Mouse (Mus musculus) embryonic facial prominence, embryonic 11.5 days (tissue): ENCODE data around the gene Frmd7. TPM values are rescaled to one million over a fixed set of nuclear protein-coding genes. Genes with fewer than 3 reads are reported as not detected.

Experiments
- ATAC-seq: fragments of 200-750 bp; cut with Nextera tagmentation; replicated peaks from 2 replicates; pipeline ENCODE4 v1.8.0; 2017; ENCODE audit warnings: low read depth; ENCODE audit not compliant: insufficient number of reproducible peaks, low FRiP score, low TSS enrichment
- DNase-seq: peaks from one replicate; pipeline ENCODE4 v3.0.0-alpha.2; 2015; ENCODE audit warnings: low spot score
- H3K27ac ChIP-seq: fragments of 300-500 bp; sonication (generic); replicated peaks from 2 replicates; pipeline ENCODE4 v1.5.1; 2014; ENCODE audit warnings: mild to moderate bottlenecking, low read depth, low read length, control low read depth
- H3K27me3 ChIP-seq: fragments of 300-500 bp; sonication (generic); 2 replicates; pipeline ENCODE4 v1.6.1; 2014; ENCODE audit warnings: mild to moderate bottlenecking, low read length, moderate library complexity, mixed read lengths; ENCODE audit not compliant: control insufficient read depth, insufficient read depth
- H3K36me3 ChIP-seq: fragments of 300-500 bp; sonication (generic); replicated peaks from 2 replicates; pipeline ENCODE4 v1.6.1; 2014; ENCODE audit warnings: low read depth, mild to moderate bottlenecking, low read length, moderate library complexity, mixed read lengths; ENCODE audit not compliant: control insufficient read depth, insufficient read depth
- H3K4me1 ChIP-seq: fragments of 300-500 bp; sonication (generic); 2 replicates; pipeline ENCODE4 v1.6.1; 2014; ENCODE audit warnings: low read length, mixed read lengths; ENCODE audit not compliant: control insufficient read depth, insufficient read depth
- H3K4me2 ChIP-seq: fragments of 300-500 bp; sonication (generic); 2 replicates; pipeline ENCODE4 v1.6.1; 2014; ENCODE audit warnings: low read depth, mild to moderate bottlenecking, control low read depth, low read length, moderate library complexity
- H3K4me3 ChIP-seq: fragments of 300-500 bp; sonication (generic); 2 replicates; pipeline ENCODE4 v1.5.1; 2014; ENCODE audit warnings: low read depth, low read length, control low read depth
- H3K9ac ChIP-seq: fragments of 300-500 bp; sonication (generic); replicated peaks from 2 replicates; pipeline ENCODE4 v1.6.1; 2014; ENCODE audit warnings: mild to moderate bottlenecking, control low read depth, low read length
- H3K9me3 ChIP-seq: fragments of 300-500 bp; sonication (generic); replicated peaks from 2 replicates; pipeline ENCODE4 v1.6.1; 2016; ENCODE audit warnings: mild to moderate bottlenecking, low read length, inconsistent platforms, mixed read lengths; ENCODE audit not compliant: control insufficient read depth
- WGBS: fragments of 180-500 bp; shearing (Covaris S2); extraction: QIAGEN DNeasy Blood & Tissue Kit; methylation state at CpG from one replicate; pipeline ENCODE4 v1.1.7; 2014; 5-methylcytosine and 5-hydroxymethylcytosine counted together
- polyA plus RNA-seq: library from polyadenylated mRNA; unstranded; fragments of >200 nt; fragmentation: Nextera tagmentation; extraction: Ambion mirVana; gene quantifications from 2 replicates; pipeline ENCODE4 v1.2.1, GENCODE M21; 2014

The Frmd7 gene
- polyA plus RNA-seq, result not detected in 2 replicates

- Histone ChIP-seq H3K27ac (no peak within 1 kb of the TSS), H3K36me3 (no peaks in the 10 kb centered on the region), H3K9ac (no peak within 1 kb of the TSS), H3K4me2 (no peak within 1 kb of the TSS), H3K4me3 (no peak within 1 kb of the TSS), H3K4me1 (no peaks in the 10 kb centered on the region), H3K27me3 (no peaks in the 10 kb centered on the region), H3K9me3 (no peaks in the 10 kb centered on the region)
- DNase-seq (no peak), ATAC-seq (no peak)
- 65% methylated on average over 14 of the region's 14 CpGs for WGBS
These were observed at the start of gene Frmd7 for GRCm38 (mm10) chrX:50942610-50943009. Gene Frmd7 (minus strand): TSS chrX:50942710.

- Histone ChIP-seq H3K4me1 (no peaks in the 10 kb centered on the region), H3K9ac (no peak overlapping the region), H3K4me3 (no peak overlapping the region), H3K4me2 (no peak overlapping the region), H3K27ac (no peak overlapping the region), H3K9me3 (no peaks in the 10 kb centered on the region), H3K27me3 (no peaks in the 10 kb centered on the region), H3K36me3 (no peaks in the 10 kb centered on the region)
- ATAC-seq (no peak), DNase-seq (no peak)
- 81% methylated on average over 5 of the region's 5 CpGs for WGBS
These were observed 48.8 kb upstream of the Frmd7 start for GRCm38 (mm10) chrX:50991324-50991723.

DNA sequence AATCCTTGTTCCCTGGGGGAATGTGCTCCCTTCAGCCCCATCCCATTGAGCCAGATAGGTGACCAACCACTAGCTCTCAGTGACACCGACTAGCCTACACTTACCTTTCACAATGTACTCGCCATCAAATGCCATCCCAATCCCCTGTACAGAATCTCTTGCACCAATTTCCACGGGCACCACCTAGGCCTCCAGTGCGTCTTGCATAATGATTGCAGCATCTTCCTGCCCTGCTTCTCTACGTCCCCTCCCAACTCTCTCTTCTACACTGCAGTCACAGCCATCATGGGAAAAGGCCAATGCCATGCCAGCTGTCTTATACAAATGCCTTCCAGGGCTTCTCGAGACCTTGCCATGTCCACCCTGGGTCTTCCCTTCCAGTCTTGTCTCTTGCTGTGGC, 47.4 kb upstream of the Frmd7 start:
- no peak for ATAC-seq
- Histone ChIP-seq H3K9ac (no peak overlapping the region), H3K4me1 (no peaks in the 10 kb centered on the region), H3K27me3 (no peaks in the 10 kb centered on the region), H3K36me3 (no peaks in the 10 kb centered on the region), H3K9me3 (no peaks in the 10 kb centered on the region), H3K27ac (no peak overlapping the region), H3K4me2 (no peak overlapping the region), H3K4me3 (no peak overlapping the region)
- 88% methylated on average over 6 of the region's 6 CpGs for WGBS
- DNase-seq, result no peak

- ATAC-seq, result no peak
- Histone ChIP-seq H3K27me3 (no peaks in the 10 kb centered on the region), H3K9me3 (no peaks in the 10 kb centered on the region), H3K36me3 (no peaks in the 10 kb centered on the region), H3K4me1 (no peaks in the 10 kb centered on the region), H3K4me2 (no peak overlapping the region), H3K9ac (no peak overlapping the region), H3K27ac (no peak overlapping the region), H3K4me3 (no peak overlapping the region)
- WGBS, result 47% methylated on average over 1 of the region's 1 CpGs
- DNase-seq, result no peak
These were observed 46.1 kb upstream of the Frmd7 start for GRCm38 (mm10) chrX:50988581-50988980.

- H3K36me3 ChIP-seq, result no peaks in the 10 kb centered on the region
- H3K4me3 ChIP-seq, result no peak overlapping the region
- no peak overlapping the region for H3K9ac ChIP-seq
- no peak overlapping the region for H3K27ac ChIP-seq
- ATAC-seq (no peak), DNase-seq (no peak)
- 83% methylated on average over 2 of the region's 2 CpGs for WGBS
- H3K4me1 ChIP-seq, result no peaks in the 10 kb centered on the region
- H3K27me3 ChIP-seq, result no peaks in the 10 kb centered on the region
- H3K4me2 ChIP-seq, result no peak overlapping the region
- H3K9me3 ChIP-seq, result no peaks in the 10 kb centered on the region
These were observed 35.9 kb upstream of the Frmd7 start for GRCm38 (mm10) chrX:50978428-50978827.

DNA sequence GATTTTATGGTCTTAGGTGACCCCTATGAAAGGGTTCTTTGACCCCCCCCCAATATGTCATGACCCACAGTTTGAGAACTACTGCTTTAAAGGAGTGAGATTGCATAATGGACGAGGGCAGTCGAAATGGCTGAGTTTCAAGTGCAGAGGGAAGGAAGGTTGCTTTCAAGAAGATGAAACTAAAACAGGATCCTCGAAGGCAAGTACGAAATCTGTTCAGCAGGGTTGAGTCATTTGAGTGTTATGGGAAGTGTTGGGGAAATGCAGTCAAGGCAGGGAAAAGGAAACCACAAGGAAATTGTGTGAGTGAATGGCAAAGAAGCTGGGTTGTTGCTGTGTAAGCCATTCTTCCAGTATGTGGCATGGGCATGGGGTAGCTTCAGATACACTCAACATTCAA, 29.6 kb upstream of the Frmd7 start:
- Histone ChIP-seq H3K27me3 (no peaks in the 10 kb centered on the region), H3K36me3 (no peaks in the 10 kb centered on the region), H3K4me2 (no peak overlapping the region), H3K27ac (no peak overlapping the region), H3K9me3 (no peaks in the 10 kb centered on the region), H3K4me1 (no peaks in the 10 kb centered on the region), H3K9ac (no peak overlapping the region), H3K4me3 (no peak overlapping the region)
- ATAC-seq (no peak), DNase-seq (no peak)
- 91% methylated on average over 4 of the region's 4 CpGs for WGBS

GRCm38 (mm10) chrX:50969907-50970306, 27.4 kb upstream of the Frmd7 start:
- DNase-seq, result no peak
- 85% methylated on average over 5 of the region's 5 CpGs for WGBS
- Histone ChIP-seq H3K9ac (no peak overlapping the region), H3K4me2 (no peak overlapping the region), H3K27me3 (no peaks in the 10 kb centered on the region), H3K9me3 (no peaks in the 10 kb centered on the region), H3K4me3 (no peak overlapping the region), H3K36me3 (no peaks in the 10 kb centered on the region), H3K4me1 (no peaks in the 10 kb centered on the region), H3K27ac (no peak overlapping the region)
- no peak for ATAC-seq

GRCm38 (mm10) chrX:50968157-50968932, 25.8 kb upstream of the Frmd7 start:
- H3K4me3 ChIP-seq, result no peak overlapping the region
- no peak overlapping the region for H3K27ac ChIP-seq
- no peak overlapping the region for H3K9ac ChIP-seq
- DNase-seq (peak; percentile 9), ATAC-seq (no peak)
- H3K27me3 ChIP-seq, result no peaks in the 10 kb centered on the region
- WGBS, result 50% methylated on average over 10 of the region's 10 CpGs
- H3K4me1 ChIP-seq, result no peaks in the 10 kb centered on the region
- H3K36me3 ChIP-seq, result no peaks in the 10 kb centered on the region
- H3K4me2 ChIP-seq, result no peak overlapping the region
- H3K9me3 ChIP-seq, result no peaks in the 10 kb centered on the region
